Mouse (Mus musculus) CH12.LX (cell line): ENCODE data around the gene Ppara.
A peak's percentile ranks its signal among the peaks of the same experiment; 100 is the strongest.

Experiments used
- BHLHE40 ChIP-seq: IDR thresholded peaks from 2 replicates; pipeline ENCODE4 v1.6.1; 2011; ENCODE audit warnings: mild to moderate bottlenecking, low read depth, low read length, improper control_type of control experiment
- CTCF ChIP-seq, 2 experiments: IDR thresholded peaks in 1 of 2; conservative IDR thresholded peaks in 1 of 2; 2 replicates each; pipeline ENCODE4 v1.5.1; 2011 to 2012; ENCODE audit warnings: low read depth in 2 of 2, low read length in 2 of 2, improper control_type of control experiment in 1 of 2, inconsistent platforms in 1 of 2, mild to moderate bottlenecking in 1 of 2, moderate library complexity in 1 of 2
- EP300 ChIP-seq: IDR thresholded peaks from 2 replicates; pipeline ENCODE4 v1.6.1; 2011; ENCODE audit warnings: low read length, improper control_type of control experiment
- HCFC1 ChIP-seq: IDR thresholded peaks from 2 replicates; pipeline ENCODE4 v1.6.1; 2012; ENCODE audit warnings: low read depth, mild to moderate bottlenecking, inconsistent platforms, low read length, improper control_type of control experiment
- MAFK ChIP-seq: IDR thresholded peaks from 2 replicates; pipeline ENCODE4 v1.6.1; 2011; ENCODE audit warnings: low read length, improper control_type of control experiment; ENCODE audit not compliant: insufficient replicate concordance
- MAX ChIP-seq: IDR thresholded peaks from 2 replicates; pipeline ENCODE4 v1.6.1; 2011; ENCODE audit warnings: low read length, improper control_type of control experiment
- MAZ ChIP-seq: IDR thresholded peaks from 2 replicates; pipeline ENCODE4 v1.6.1; 2012; ENCODE audit warnings: low read depth, mild to moderate bottlenecking, inconsistent platforms, low read length, improper control_type of control experiment, moderate library complexity
- MYC ChIP-seq: IDR thresholded peaks from 2 replicates; pipeline ENCODE4 v1.6.1; 2011; ENCODE audit warnings: low read depth, mild to moderate bottlenecking, improper control_type of control experiment, low read length
- NRF1 ChIP-seq: IDR thresholded peaks from 2 replicates; pipeline ENCODE4 v1.6.1; 2014; ENCODE audit warnings: low read depth, mild to moderate bottlenecking, inconsistent platforms, low read length, improper control_type of control experiment, moderate library complexity
- POLR2A ChIP-seq: IDR thresholded peaks from 2 replicates; pipeline ENCODE4 v1.6.1; 2011; ENCODE audit warnings: low read depth, mild to moderate bottlenecking, improper control_type of control experiment, low read length
- POLR2AphosphoS2 ChIP-seq: IDR thresholded peaks from 2 replicates; pipeline ENCODE4 v1.6.1; 2011; ENCODE audit warnings: low read depth, low read length, improper control_type of control experiment
- RCOR1 ChIP-seq: conservative IDR thresholded peaks from 2 replicates; pipeline ENCODE4 v1.6.1; 2012; ENCODE audit warnings: low read depth, mild to moderate bottlenecking, inconsistent platforms, low read length, improper control_type of control experiment
- TBP ChIP-seq: conservative IDR thresholded peaks from 2 replicates; pipeline ENCODE4 v1.6.1; 2011; ENCODE audit warnings: low read depth, low read length, improper control_type of control experiment
- ZC3H11A ChIP-seq: IDR thresholded peaks from 2 replicates; pipeline ENCODE4 v1.6.1; 2012; ENCODE audit warnings: low read depth, mild to moderate bottlenecking, inconsistent platforms, low read length, improper control_type of control experiment

DNA sequence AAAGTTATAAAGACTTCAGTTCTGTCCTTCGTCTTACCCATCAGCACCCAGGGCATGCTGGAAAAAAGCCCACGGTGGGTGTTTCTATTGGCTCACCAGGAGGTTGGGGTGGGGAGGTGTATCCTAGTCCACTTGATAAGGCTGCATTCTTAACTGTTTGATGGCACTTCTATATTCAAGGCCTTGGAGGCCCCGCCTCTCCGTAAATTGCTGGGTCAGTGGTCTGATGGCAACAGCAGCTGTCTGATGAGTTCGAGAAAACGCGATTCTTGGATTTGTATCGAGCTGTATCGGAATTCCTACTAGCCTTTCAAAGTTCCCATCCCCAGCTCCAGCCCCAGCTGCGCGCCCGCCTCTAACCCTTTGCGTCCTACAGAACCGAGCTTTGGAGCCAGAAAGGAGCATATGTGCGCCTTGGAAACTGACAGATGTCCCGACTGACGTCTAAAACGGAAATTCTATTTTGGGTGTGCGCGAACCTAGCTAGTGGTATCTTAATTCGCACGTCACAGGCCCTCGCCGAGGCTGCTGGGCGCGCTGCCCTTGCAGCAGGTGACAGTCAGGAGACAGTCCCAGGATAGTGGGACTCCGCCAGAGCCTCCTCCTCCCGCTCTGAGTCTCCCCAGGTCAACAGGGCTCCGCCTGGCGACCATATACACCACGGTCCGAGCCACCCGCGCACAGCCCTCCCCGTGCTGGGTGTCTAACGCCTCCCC lies 76.2 kb downstream of the Ppara start:
- TF ChIP-seq CTCF (conservative IDR thresholded peaks at IDR 0.05 in 1 of 2, IDR thresholded peaks at IDR 0.05 in 1 of 2; ENCODE audit: low read depth in 2 of 2, low read length in 2 of 2), result peak in 1 of 2 experiments; percentile 16; a peak in 1 of 4 replicates
- TF ChIP-seq POLR2A, result no peak
- TF ChIP-seq MYC, result no peak
- no peak for TF ChIP-seq NRF1
- TF ChIP-seq MAZ, result no peak
- TF ChIP-seq HCFC1, result no peak
- no peak for TF ChIP-seq MAX
- no peak for TF ChIP-seq ZC3H11A
- TF ChIP-seq EP300, result no peak
- no peak for TF ChIP-seq MAFK
- TF ChIP-seq BHLHE40, result 0 out of 2 replicates have a peak, but pooled peaks have one; percentile 8
- no peak; the same call in 1 of the 2 replicates for TF ChIP-seq RCOR1
- TF ChIP-seq TBP, result no peak
- TF ChIP-seq POLR2AphosphoS2, result no peak
